Mouse (Mus musculus) lung, postnatal 10 days (tissue): Measurements from ENCODE around the gene Gsg1l.
A peak's percentile ranks its signal among the peaks of the same experiment; 100 is the strongest.

ENCODE experiments used
- DNase-seq: peaks from one replicate; pipeline ENCODE4 v3.0.0; 2021

Gene Gsg1l

DNA sequence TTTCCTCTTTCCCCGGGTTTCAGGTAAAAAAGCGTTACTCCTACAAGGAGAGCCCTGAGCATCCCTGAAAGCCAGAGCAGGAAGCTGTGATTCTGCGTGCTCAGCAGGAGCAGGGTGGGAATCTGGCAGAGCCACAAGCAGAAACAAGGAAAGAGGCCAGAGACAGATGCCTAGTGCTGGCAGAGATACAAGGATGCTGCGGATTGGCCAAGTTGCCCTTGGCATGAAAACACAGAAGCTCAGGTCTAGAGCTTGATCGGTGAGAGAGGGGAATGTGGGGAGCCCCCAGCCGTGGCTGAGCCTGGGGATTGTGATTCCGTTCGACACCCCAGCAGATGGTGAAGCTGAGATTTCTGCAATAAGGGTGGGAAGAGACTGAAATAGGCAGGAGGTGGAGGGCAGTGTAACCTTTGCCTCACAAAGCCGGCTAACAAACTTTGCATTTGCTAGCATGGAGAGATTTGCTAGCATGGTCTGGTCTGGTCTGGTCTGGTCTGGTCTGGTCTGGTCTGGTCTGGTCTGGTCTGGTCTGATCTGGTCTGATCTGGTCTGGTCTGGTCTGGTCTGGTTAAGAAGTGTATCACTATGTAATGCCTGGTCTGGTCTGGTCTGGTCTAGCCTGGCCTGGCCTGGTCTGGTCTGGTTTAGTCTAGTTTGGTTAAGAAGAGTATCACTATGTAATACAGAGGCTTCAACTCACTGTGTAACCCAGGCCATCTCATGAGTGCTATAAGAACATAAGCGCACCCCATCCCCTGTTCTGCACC is 50.4 kb downstream of the Gsg1l start:
- no peak for DNase-seq

GRCm38 (mm10) chr7:126027410-126027809 is 54.8 kb downstream of the Gsg1l start:
- no peak for DNase-seq

- DNase-seq = peak; percentile 16
These were observed 55.6 kb downstream of the Gsg1l start for GRCm38 (mm10) chr7:126026600-126026999.

DNA sequence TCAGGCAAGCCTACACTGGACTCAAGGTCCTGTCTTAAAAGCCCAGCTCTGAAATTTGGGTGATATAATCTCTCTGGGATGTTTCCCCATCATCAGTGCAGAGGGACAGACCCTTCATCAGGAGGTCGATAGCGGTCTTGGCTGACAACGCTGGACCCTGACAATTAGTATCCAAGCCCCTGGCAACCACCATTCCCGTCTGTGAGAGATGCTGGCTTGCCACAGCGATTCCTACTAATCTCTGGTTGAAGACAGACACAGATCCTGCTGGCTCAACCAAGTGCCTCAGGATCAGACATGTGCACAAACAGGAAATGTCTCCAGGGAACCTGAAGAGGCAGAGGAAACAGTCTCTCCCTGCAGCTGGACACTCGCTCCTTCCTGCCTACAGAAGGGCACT is 62.2 kb downstream of the Gsg1l start:
- no peak for DNase-seq

GRCm38 (mm10) chr7:126019321-126019720 is 62.9 kb downstream of the Gsg1l start:
- no peak for DNase-seq

DNA sequence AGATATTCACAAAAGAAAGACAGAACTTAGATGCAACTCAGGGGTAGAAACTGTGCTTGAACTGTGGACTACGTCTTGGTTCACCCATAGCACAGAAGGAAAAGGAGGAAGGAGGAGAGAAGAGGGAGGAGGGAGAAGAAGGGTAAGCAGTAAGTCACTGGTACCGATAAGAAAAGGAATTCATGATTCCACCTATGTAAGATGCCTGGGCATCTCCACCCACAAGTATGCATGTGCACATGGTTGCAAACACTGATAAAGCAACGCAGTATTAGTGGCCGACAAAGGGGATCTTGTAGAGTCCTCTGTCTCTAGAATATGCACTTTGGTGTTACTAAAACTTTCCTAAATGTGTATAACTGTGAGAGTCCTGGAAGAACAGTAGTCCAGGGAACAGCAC is 64.8 kb downstream of the Gsg1l start:
- no peak for DNase-seq

DNA sequence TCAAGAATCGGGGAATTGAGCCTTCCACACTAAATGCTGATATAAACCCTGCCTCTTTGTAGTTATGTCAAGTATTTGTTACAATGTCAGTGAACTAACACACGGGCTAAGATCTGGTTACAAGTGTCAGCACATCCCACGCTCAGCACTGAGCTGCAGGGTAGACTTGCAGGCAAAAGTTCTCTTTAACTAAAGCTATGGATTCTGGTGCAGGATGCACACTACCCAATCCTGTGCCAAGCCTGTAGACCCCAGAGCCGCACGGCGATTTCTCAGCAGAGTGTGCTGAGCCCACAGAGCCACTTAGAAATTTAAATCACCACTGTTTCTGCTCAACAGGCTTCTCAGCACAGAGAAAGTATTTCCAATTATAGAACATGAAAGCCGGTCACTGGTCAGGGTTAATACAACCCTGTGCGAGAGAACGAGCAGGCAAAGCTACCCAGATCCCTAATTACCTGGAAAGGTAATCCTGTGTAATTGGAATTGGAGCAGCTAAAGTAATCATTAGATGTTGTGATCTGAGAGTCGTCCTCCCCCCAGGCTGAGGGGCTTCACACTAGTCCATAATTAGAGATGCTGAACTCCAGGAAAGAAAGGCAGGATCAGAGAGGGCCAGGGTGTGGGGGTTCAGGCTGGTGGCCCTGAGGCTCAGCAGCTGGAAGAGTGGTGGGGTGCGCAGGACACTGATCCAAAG is 69.7 kb downstream of the Gsg1l start:
- no peak for DNase-seq

DNA sequence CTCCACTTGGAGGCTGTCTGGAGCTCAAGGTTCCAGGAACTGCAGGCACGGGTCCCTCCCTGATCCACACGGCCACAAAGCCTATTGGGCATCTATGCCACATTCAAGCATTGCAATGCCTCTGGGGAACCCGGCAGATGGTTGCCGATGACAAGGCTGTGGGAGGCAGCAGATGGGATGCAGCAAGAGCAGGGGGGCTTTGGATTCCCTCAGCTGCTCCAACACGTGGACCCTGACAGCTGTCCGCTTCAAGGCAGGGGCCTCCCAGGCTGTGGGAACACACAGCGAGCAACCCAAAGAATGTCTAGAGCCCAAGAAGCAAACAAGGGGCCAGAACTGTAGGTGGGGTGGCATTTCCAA is 73.4 kb downstream of the Gsg1l start:
- DNase-seq = no peak

GRCm38 (mm10) chr7:126008139-126008788 is 73.9 kb downstream of the Gsg1l start:
- DNase-seq = peak; percentile 9

- DNase-seq = no peak
These were observed 74.9 kb downstream of the Gsg1l start for GRCm38 (mm10) chr7:126007132-126007910.

- no peak for DNase-seq
These were observed 76.9 kb downstream of the Gsg1l start for GRCm38 (mm10) chr7:126005274-126005673.

DNA sequence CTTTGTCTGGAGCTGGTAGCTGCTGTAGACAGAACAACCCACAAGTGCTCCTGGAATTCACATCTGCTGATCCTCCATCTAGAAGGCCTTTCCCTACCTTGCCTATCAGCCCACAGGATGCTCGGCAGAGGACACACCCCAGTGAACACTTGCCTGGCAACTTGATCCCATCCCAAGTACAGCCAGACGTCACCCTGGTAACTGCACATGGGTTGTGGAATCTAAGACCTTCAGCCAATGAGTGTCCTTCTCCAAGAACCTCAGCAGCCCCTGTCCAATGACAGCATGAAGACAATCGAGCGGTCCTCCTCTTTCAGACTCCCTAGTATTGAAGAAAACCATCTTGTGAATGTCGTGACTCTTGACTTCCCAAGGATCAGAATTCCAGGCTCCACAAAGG is 80.5 kb downstream of the Gsg1l start:
- no peak for DNase-seq

DNA sequence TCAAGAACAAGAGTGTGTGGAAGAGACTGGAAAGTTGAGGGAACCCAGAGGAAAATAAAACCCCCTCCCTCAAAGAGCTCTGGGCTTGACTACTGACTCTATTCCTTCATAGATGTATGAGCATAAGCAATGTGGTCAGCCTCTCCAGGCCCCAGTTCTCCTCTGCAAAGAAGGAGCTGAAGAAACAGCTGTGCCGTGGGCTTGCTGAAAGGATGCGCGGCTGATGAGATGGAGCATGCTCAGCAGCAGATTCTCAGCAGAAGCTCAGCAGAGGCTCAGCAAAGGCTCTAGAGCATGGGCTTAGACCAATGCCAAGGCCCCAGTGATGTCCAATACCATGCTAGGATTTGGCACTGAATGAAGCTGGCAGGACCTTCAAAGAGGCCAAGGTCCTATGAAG is 82.3 kb downstream of the Gsg1l start:
- DNase-seq = no peak

- DNase-seq = no peak
These were observed 86.1 kb downstream of the Gsg1l start for GRCm38 (mm10) chr7:125996151-125996550.

GRCm38 (mm10) chr7:125992356-125992891 is 89.8 kb downstream of the Gsg1l start:
- DNase-seq = no peak

DNA sequence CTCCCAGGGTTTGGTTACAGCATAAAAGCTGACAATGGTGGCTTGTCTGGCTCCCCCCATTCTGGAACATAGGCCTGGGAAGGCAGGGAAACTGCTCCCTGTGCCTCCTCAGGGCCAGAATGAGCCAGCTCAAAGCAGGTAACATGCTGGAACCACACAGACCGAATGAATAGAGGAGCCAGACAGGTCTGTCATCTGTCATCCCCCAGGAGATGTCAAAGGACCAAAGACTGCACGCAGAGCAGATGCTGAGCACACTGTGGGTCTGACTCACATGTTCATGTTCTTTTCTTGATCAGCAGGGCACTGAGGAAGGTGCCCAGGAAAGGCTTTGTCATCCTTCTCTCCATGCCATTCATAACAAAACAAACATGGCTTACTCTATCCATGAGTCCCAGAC is 90.4 kb downstream of the Gsg1l start:
- no peak for DNase-seq

- no peak for DNase-seq
These were observed 92.2 kb downstream of the Gsg1l start for GRCm38 (mm10) chr7:125989969-125990368.

DNA sequence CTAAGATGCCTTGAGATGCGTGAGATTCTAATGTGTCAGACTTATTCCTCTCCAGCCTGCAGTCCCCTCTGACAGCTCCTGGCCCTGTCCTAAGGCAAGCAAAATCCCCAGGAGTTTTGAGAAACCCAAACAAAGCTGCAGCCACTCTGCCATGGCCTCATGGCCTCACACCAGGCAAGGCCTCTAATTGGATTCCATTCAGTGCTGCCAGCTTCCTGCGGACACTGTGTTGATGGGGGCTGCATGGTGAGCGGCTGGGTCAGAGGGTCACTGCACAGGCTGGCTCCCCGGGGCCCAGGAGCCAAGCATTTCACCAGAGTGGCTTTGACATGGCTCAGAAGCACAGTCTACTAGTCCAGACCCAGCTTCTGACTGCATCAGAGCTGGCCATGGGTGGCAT is 92.7 kb downstream of the Gsg1l start:
- DNase-seq = no peak

DNA sequence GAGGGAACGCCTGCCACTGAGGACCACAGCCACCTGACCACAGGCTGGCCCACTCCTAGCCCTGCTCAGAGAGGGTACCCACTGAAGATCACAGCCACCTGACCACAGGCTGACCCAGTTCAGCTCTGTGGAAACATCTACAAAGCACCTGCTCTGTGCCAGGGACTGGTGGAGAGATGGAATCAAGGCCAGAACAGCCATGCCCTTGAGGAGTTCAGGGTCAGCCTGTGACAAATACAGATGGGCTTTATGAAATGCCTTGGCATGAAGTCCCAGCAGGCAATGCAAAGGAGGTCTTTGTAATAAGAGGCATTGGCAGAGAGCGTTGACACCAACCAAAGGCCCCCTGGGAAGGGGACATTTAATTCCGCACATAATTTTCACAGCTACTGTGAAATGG is 93.9 kb downstream of the Gsg1l start:
- no peak for DNase-seq

DNA sequence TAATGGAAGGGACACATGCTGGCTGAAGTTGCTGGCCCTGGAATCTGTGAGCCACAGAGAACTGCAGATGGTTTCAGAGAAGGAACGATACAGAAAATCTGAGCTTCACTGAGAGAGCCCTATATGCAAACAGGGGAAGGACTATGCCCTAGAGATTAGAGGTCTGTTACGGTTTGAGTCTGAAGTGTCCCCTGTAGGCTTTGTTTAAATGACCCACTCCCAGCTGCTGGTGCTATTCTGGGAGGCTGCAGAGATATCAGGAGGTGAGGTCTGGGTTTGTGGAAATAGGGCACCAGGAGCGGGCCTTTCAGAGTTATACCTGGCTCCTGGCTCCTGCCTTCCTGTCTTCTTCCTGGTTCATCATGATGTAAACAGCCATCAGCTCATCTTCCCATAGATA is 95.1 kb downstream of the Gsg1l start:
- DNase-seq = no peak

DNA sequence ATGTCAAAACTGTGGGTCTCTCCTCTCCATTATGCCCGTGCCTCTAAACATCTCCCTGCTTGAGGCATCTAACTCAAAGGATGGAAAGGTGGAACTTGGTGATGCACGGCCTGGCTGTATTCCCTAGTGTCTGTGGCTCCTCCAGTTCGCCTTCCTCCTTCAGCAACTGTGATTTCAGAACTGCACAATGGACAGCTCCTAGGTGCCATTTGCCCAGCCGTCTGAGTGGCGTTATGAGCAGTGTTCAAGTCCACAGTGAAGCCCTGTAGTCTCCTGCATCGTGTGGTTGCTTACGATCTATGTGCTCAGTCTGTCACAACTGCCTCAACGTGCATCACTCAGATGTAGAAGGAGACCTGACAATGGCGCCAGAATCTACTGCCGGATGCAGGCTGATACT is 96.6 kb downstream of the Gsg1l start:
- DNase-seq = no peak

DNA sequence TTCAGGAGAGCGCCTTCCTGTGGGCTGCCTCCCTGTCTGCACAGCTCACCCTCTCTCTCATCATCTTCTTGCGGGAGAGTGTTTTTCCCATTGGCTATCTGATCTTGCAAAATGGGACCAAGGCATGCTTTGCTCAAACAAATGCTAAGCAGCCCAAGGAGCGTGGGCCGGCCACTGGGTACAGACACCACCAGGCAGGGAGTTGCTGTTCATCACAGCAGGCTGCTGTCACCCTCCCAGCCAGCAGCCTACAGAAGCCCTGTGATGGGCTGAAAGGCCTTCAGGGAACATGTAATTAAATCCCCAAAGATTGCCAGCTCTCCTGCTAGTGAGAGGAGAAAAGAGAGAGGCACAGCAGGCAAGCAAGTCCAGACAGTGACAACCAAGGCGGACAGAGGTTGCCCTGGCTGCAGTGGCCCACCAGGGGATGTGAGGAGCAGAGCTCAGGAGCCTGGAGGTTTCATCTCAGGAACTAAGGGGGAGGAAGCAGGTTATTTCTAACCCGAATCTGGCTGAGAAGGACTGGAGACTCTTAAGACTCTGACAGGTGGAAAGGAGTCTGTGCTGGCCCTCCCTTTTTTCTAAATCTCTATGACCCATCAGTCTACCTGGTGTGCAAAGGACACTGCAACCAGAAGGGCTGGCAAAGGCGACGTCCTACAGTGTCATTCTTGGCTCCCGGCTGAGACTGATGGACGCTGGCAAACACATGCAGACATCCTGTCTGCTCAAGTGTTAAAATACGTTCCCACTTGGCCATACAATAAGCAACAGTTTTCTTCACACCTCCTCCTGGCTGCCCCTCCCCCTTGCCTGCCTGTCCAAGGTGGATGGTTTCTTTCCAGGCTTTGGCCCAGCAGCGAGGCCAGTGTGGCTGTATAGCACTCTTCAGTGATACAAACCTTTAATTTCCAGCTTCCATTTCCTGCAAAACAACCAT is 98.0 kb downstream of the Gsg1l start:
- DNase-seq = no peak
